Mouse (Mus musculus): Measurements from ENCODE around the gene Snd1. TPM values are rescaled to one million over a fixed set of nuclear protein-coding genes. Genes with fewer than 3 reads are reported as not detected.

The Snd1 gene
- total RNA-seq, 1 experiment, result 343 TPM

GRCm38 (mm10) chr6:28635092-28635491, 160.2 kb downstream of the Snd1 start:
- Histone ChIP-seq H3K4me1 (ENCODE audit: control insufficient read depth in 2 of 2, insufficient read depth in 2 of 2, low read length in 2 of 2, poor library complexity in 1 of 2) (no peaks in the 10 kb centered on the region), H3K4me3 (ENCODE audit: insufficient read depth in 1 of 2, low read depth in 1 of 2, low read length in 2 of 2, poor library complexity in 1 of 2, severe bottlenecking in 1 of 2) (no peak overlapping the region), H3K36me3 (ENCODE audit: control insufficient read depth, insufficient read depth, low read length, poor library complexity, severe bottlenecking) (peaks cover 3% of the 10 kb centered on the region; the same call in 1 of the 2 replicates), H3K9me3 (ENCODE audit: control insufficient read depth, insufficient read depth, low read depth, low read length) (no peaks in the 10 kb centered on the region), H3K27ac (ENCODE audit: insufficient read depth, low read depth, low read length, poor library complexity, severe bottlenecking) (no peak overlapping the region), H3K9ac (ENCODE audit: insufficient read depth, low read depth, low read length, poor library complexity, severe bottlenecking) (no peak overlapping the region)
- no peak for DNase-seq (ENCODE audit: low read depth, low spot score)
- TF ChIP-seq HCFC1 (IDR thresholded peaks at IDR 0.05; ENCODE audit: borderline replicate concordance, insufficient read depth, low read length) (no peak), ZC3H11A (IDR thresholded peaks at IDR 0.05; ENCODE audit: borderline replicate concordance, low read depth, low read length) (no peak), MAFK (IDR thresholded peaks at IDR 0.05; ENCODE audit: insufficient read depth, low read depth, low read length) (no peak), CHD2 (IDR thresholded peaks at IDR 0.05; ENCODE audit: low read depth, low read length) (no peak), ZNF384 (IDR thresholded peaks at IDR 0.05; ENCODE audit: low read depth, low read length) (no peak)
- in situ Hi-C loops (cut with MboI; ENCODE audit: low sequenced_read_pairs in 2 of 2, unreplicated experiment in 2 of 2), result no loop called here

- no peak overlapping the region for H3K27ac ChIP-seq (ENCODE audit: insufficient read depth, low read depth, low read length, poor library complexity, severe bottlenecking)
- peaks cover 3% of the 10 kb centered on the region; the same call in 1 of the 2 replicates for H3K36me3 ChIP-seq (ENCODE audit: control insufficient read depth, insufficient read depth, low read length, poor library complexity, severe bottlenecking)
- H3K9ac ChIP-seq (ENCODE audit: insufficient read depth, low read depth, low read length, poor library complexity, severe bottlenecking), result no peak overlapping the region
- no peaks in the 10 kb centered on the region for H3K9me3 ChIP-seq (ENCODE audit: control insufficient read depth, insufficient read depth, low read depth, low read length)
- in situ Hi-C loops (cut with MboI; ENCODE audit: low sequenced_read_pairs in 2 of 2, unreplicated experiment in 2 of 2), result no loop called here
- H3K4me3 ChIP-seq (ENCODE audit: insufficient read depth in 1 of 2, low read depth in 1 of 2, low read length in 2 of 2, poor library complexity in 1 of 2, severe bottlenecking in 1 of 2), result no peak overlapping the region
- no peak for TF ChIP-seq HCFC1 (IDR thresholded peaks at IDR 0.05; ENCODE audit: borderline replicate concordance, insufficient read depth, low read length)
- no peaks in the 10 kb centered on the region for H3K4me1 ChIP-seq (ENCODE audit: control insufficient read depth in 2 of 2, insufficient read depth in 2 of 2, low read length in 2 of 2, poor library complexity in 1 of 2)
- no peak for DNase-seq (ENCODE audit: low read depth, low spot score)
These were observed 160.8 kb downstream of the Snd1 start for GRCm38 (mm10) chr6:28635531-28636348.

GRCm38 (mm10) chr6:28640088-28640487, 165.1 kb downstream of the Snd1 start:
- Histone ChIP-seq H3K9me3 (ENCODE audit: control insufficient read depth, insufficient read depth, low read depth, low read length) (no peaks in the 10 kb centered on the region), H3K4me3 (ENCODE audit: insufficient read depth in 1 of 2, low read depth in 1 of 2, low read length in 2 of 2, poor library complexity in 1 of 2, severe bottlenecking in 1 of 2) (no peak overlapping the region), H3K9ac (ENCODE audit: insufficient read depth, low read depth, low read length, poor library complexity, severe bottlenecking) (no peak overlapping the region), H3K4me1 (ENCODE audit: control insufficient read depth in 2 of 2, insufficient read depth in 2 of 2, low read length in 2 of 2, poor library complexity in 1 of 2) (no peaks in the 10 kb centered on the region), H3K27ac (ENCODE audit: insufficient read depth, low read depth, low read length, poor library complexity, severe bottlenecking) (no peak overlapping the region), H3K36me3 (ENCODE audit: control insufficient read depth, insufficient read depth, low read length, poor library complexity, severe bottlenecking) (peaks cover 2% of the 10 kb centered on the region; the same call in 1 of the 2 replicates)
- TF ChIP-seq HCFC1 (IDR thresholded peaks at IDR 0.05; ENCODE audit: borderline replicate concordance, insufficient read depth, low read length) (no peak), ZC3H11A (IDR thresholded peaks at IDR 0.05; ENCODE audit: borderline replicate concordance, low read depth, low read length) (no peak), CHD2 (IDR thresholded peaks at IDR 0.05; ENCODE audit: low read depth, low read length) (no peak), ZNF384 (IDR thresholded peaks at IDR 0.05; ENCODE audit: low read depth, low read length) (no peak), MAFK (IDR thresholded peaks at IDR 0.05; ENCODE audit: insufficient read depth, low read depth, low read length) (no peak)
- in situ Hi-C loops (cut with MboI; ENCODE audit: low sequenced_read_pairs in 2 of 2, unreplicated experiment in 2 of 2), result no loop called here
- no peak for DNase-seq (ENCODE audit: low read depth, low spot score)

GRCm38 (mm10) chr6:28642909-28643308, 168.0 kb downstream of the Snd1 start:
- H3K36me3 ChIP-seq (ENCODE audit: control insufficient read depth, insufficient read depth, low read length, poor library complexity, severe bottlenecking), result peaks cover 2% of the 10 kb centered on the region; the same call in 1 of the 2 replicates
- H3K4me1 ChIP-seq (ENCODE audit: control insufficient read depth in 2 of 2, insufficient read depth in 2 of 2, low read length in 2 of 2, poor library complexity in 1 of 2), result no peaks in the 10 kb centered on the region
- H3K4me3 ChIP-seq (ENCODE audit: insufficient read depth in 1 of 2, low read depth in 1 of 2, low read length in 2 of 2, poor library complexity in 1 of 2, severe bottlenecking in 1 of 2), result no peak overlapping the region
- DNase-seq (ENCODE audit: low read depth, low spot score), result no peak
- TF ChIP-seq CHD2 (IDR thresholded peaks at IDR 0.05; ENCODE audit: low read depth, low read length) (no peak), MAFK (IDR thresholded peaks at IDR 0.05; ENCODE audit: insufficient read depth, low read depth, low read length) (no peak), ZNF384 (IDR thresholded peaks at IDR 0.05; ENCODE audit: low read depth, low read length) (no peak), ZC3H11A (IDR thresholded peaks at IDR 0.05; ENCODE audit: borderline replicate concordance, low read depth, low read length) (no peak), HCFC1 (IDR thresholded peaks at IDR 0.05; ENCODE audit: borderline replicate concordance, insufficient read depth, low read length) (no peak)
- in situ Hi-C loops (cut with MboI; ENCODE audit: low sequenced_read_pairs in 2 of 2, unreplicated experiment in 2 of 2), result no loop called here
- no peak overlapping the region for H3K9ac ChIP-seq (ENCODE audit: insufficient read depth, low read depth, low read length, poor library complexity, severe bottlenecking)
- H3K27ac ChIP-seq (ENCODE audit: insufficient read depth, low read depth, low read length, poor library complexity, severe bottlenecking), result no peak overlapping the region
- H3K9me3 ChIP-seq (ENCODE audit: control insufficient read depth, insufficient read depth, low read depth, low read length), result no peaks in the 10 kb centered on the region
